Mouse (Mus musculus) liver, postnatal 0 days (tissue): ENCODE results near the gene Klhl10.

Experiments used
- CTCF ChIP-seq: sonication (generic); IDR thresholded peaks from 2 replicates; pipeline ENCODE4 v1.5.1; 2016; ENCODE audit warnings: antibody characterized with exemption, low read depth
- EP300 ChIP-seq: IDR thresholded peaks from 2 replicates; pipeline ENCODE4 v1.6.1; 2016; ENCODE audit warnings: antibody characterized with exemption, low read depth, mild to moderate bottlenecking

DNA sequence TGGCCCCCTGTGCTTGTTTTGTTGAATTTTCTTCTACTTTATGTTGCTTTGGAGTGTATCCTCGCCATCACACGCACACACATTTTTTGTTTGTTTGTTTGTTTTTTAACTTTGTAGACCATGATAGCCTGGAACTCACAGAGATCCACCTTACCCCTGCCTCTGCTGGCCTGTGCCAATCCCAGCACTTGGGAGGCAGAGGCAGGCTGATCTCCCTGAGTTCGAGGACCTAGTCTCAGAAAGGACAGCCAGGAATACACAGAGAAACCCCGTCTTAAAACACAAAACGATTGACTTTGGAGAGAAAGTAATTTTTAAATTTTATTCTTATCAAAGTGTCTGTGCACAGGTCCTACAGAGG is 31.2 kb downstream of the Klhl10 start:
- no peak for TF ChIP-seq CTCF
- TF ChIP-seq EP300, result no peak
